Comparison of ENCODE assay signal across 20 mouse cellular contexts in genomic region chr2:31191765-31192164, GRCm38 (mm10). TPM values are rescaled to one million over a fixed set of nuclear protein-coding genes. Genes with fewer than 3 reads are reported as not detected.
A peak's percentile ranks its signal among the peaks of the same experiment; 100 is the strongest.
DNase-seq lines count a peak whose midpoint lies in the region; ATAC-seq and TF ChIP-seq lines count a peak whose summit lies in the region.
"Had no signal": no experiment of that assay in that cellular context is flagged by ENCODE, and none has a peak within 500 bp of the region (broad histone marks: within the 10 kb centered on the region; RNA-seq: fewer than 3 reads in every experiment).

No protein-coding gene starts in this region.

- H3K27ac ChIP-seq in heart, adult 2 months = peak overlapping the region; percentile 84
- H3K27ac ChIP-seq in heart, embryonic 13.5 days (replicated peaks) = peak overlapping the region; percentile 96
- peak overlapping the region; percentile 92 for H3K27ac ChIP-seq in heart, embryonic 16.5 days (ENCODE audit: low read length)
- peak overlapping the region; percentile 37; the same call in 1 of the 2 replicates for H3K27ac ChIP-seq in olfactory bulb, adult 2 months (ENCODE audit: insufficient read depth, low read depth, low read length)
- no peak overlapping the region for H3K27ac ChIP-seq in midbrain, embryonic 15.5 days
- H3K27ac ChIP-seq: embryonic facial prominence, embryonic 15.5 days; forebrain, embryonic 10.5 days; hindbrain, embryonic 13.5 days; hindbrain, postnatal 0 days had no signal

- no peak overlapping the region for H3K4me3 ChIP-seq in heart, adult 2 months
- no peak overlapping the region for H3K4me3 ChIP-seq in heart, embryonic 13.5 days
- no peak overlapping the region for H3K4me3 ChIP-seq in heart, embryonic 16.5 days (ENCODE audit: low read length)
- H3K4me3 ChIP-seq in olfactory bulb, adult 2 months (ENCODE audit: insufficient read depth, low read depth, low read length) = no peak overlapping the region
- H3K4me3 ChIP-seq in midbrain, embryonic 15.5 days = no peak overlapping the region
- H3K4me3 ChIP-seq: embryonic facial prominence, embryonic 15.5 days; erythroblast, embryonic 14.5 days; forebrain, embryonic 10.5 days; hindbrain, embryonic 13.5 days had no signal

- no peak for TF ChIP-seq EP300 in heart, adult 2 months (IDR thresholded peaks at IDR 0.05; ENCODE audit: insufficient read depth, low read depth, low read length)

- no peak for DNase-seq in heart, adult 2 months
- no peak for DNase-seq in heart, adult 11 months
- DNase-seq in heart, postnatal 4 days = no peak
- DNase-seq: adrenal gland, adult 2 months; adrenal gland, postnatal 25 days; cerebellum, adult 18-20 months; cerebellum, adult 9-11 months; cerebellum, postnatal 36 days; gastrocnemius, postnatal 36 days; kidney, adult 18-20 months had no signal

- H3K9ac ChIP-seq in heart, adult 2 months (ENCODE audit: low read depth, low read length) = peak overlapping the region; percentile 44; the same call in 1 of the 2 replicates
- peak overlapping the region; percentile 75 for H3K9ac ChIP-seq in heart, embryonic 13.5 days
- peak overlapping the region; percentile 51 for H3K9ac ChIP-seq in heart, embryonic 16.5 days (ENCODE audit: low read length)
- no peak overlapping the region for H3K9ac ChIP-seq in midbrain, embryonic 15.5 days
- H3K9ac ChIP-seq: embryonic facial prominence, embryonic 15.5 days; hindbrain, embryonic 13.5 days had no signal

- ATAC-seq in heart, embryonic 13.5 days (ENCODE audit: extremely low read depth, insufficient number of reproducible peaks, low FRiP score, low TSS enrichment) = no peak
- no peak for ATAC-seq in heart, embryonic 16.5 days (replicated peaks; ENCODE audit: extremely low read depth, insufficient read depth, low FRiP score)
- ATAC-seq in midbrain, embryonic 15.5 days (replicated peaks) = no peak
- ATAC-seq: forebrain, embryonic 14.5 days; hindbrain, postnatal 0 days had no signal

- peaks cover 3% of the 10 kb centered on the region; the same call in 1 of the 2 replicates for H3K36me3 ChIP-seq in heart, adult 2 months (ENCODE audit: control insufficient read depth, insufficient read depth, low read length)
- peaks cover 91% of the 10 kb centered on the region for H3K36me3 ChIP-seq in heart, embryonic 13.5 days
- H3K36me3 ChIP-seq in heart, embryonic 16.5 days (ENCODE audit: control insufficient read depth, insufficient read depth) = peaks cover 43% of the 10 kb centered on the region
- H3K36me3 ChIP-seq in midbrain, embryonic 15.5 days (replicated peaks) = peaks cover 25% of the 10 kb centered on the region

- peaks cover 1% of the 10 kb centered on the region; the same call in 1 of the 2 replicates for H3K4me1 ChIP-seq in heart, adult 2 months (ENCODE audit: control insufficient read depth, insufficient read depth, low read length)
- peaks cover 35% of the 10 kb centered on the region for H3K4me1 ChIP-seq in heart, embryonic 13.5 days
- H3K4me1 ChIP-seq in heart, embryonic 16.5 days (ENCODE audit: control insufficient read depth, insufficient read depth, low read length) = peaks cover 10% of the 10 kb centered on the region
- H3K4me1 ChIP-seq in olfactory bulb, adult 2 months (ENCODE audit: control insufficient read depth, insufficient read depth, low read length) = peaks cover 13% of the 10 kb centered on the region
- no peaks in the 10 kb centered on the region for H3K4me1 ChIP-seq in midbrain, embryonic 15.5 days
- H3K4me1 ChIP-seq: embryonic facial prominence, embryonic 15.5 days; forebrain, embryonic 10.5 days; hindbrain, embryonic 13.5 days had no signal

- no peaks in the 10 kb centered on the region for H3K9me3 ChIP-seq in heart, embryonic 13.5 days
- H3K9me3 ChIP-seq in heart, embryonic 16.5 days (replicated peaks; ENCODE audit: control insufficient read depth, low read length) = no peaks in the 10 kb centered on the region
- no peaks in the 10 kb centered on the region for H3K9me3 ChIP-seq in midbrain, embryonic 15.5 days
- H3K9me3 ChIP-seq: embryonic facial prominence, embryonic 15.5 days; forebrain, embryonic 10.5 days; hindbrain, embryonic 13.5 days had no signal

- no peak for TF ChIP-seq POLR2A in heart, adult 2 months (IDR thresholded peaks at IDR 0.05; ENCODE audit: insufficient read depth, low read depth, low read length)
- TF ChIP-seq POLR2A in olfactory bulb, adult 2 months (IDR thresholded peaks at IDR 0.05; ENCODE audit: insufficient read depth, low read depth, low read length) = no peak

- TF ChIP-seq CTCF in heart, adult 2 months (IDR thresholded peaks at IDR 0.05) = no peak
- TF ChIP-seq CTCF in olfactory bulb, adult 2 months (IDR thresholded peaks at IDR 0.05; ENCODE audit: insufficient read depth, low read depth, low read length) = no peak

- peak overlapping the region; percentile 35 for H3K4me2 ChIP-seq in heart, embryonic 13.5 days
- H3K4me2 ChIP-seq in heart, embryonic 16.5 days (ENCODE audit: low read depth, low read length) = peak overlapping the region; percentile 36
- H3K4me2 ChIP-seq in midbrain, embryonic 15.5 days = no peak overlapping the region
- H3K4me2 ChIP-seq: embryonic facial prominence, embryonic 15.5 days; hindbrain, embryonic 13.5 days had no signal

- no peaks in the 10 kb centered on the region for H3K27me3 ChIP-seq in heart, adult 2 months (ENCODE audit: control insufficient read depth, insufficient read depth, low read length)
- H3K27me3 ChIP-seq in heart, embryonic 13.5 days (replicated peaks) = no peaks in the 10 kb centered on the region
- no peaks in the 10 kb centered on the region for H3K27me3 ChIP-seq in heart, embryonic 16.5 days (ENCODE audit: control insufficient read depth, insufficient read depth, low read length)
- no peaks in the 10 kb centered on the region for H3K27me3 ChIP-seq in midbrain, embryonic 15.5 days (replicated peaks)
- H3K27me3 ChIP-seq: embryonic facial prominence, embryonic 15.5 days; hindbrain, embryonic 13.5 days had no signal

- WGBS in heart, adult 2 months = 45% methylated on average over 8 of the region's 8 CpGs
- WGBS in heart, embryonic 13.5 days = 34% methylated on average over 8 of the region's 8 CpGs
- WGBS in heart, embryonic 16.5 days = 43% methylated on average over 8 of the region's 8 CpGs
- WGBS in olfactory bulb, adult 2 months = 32% methylated on average over 8 of the region's 8 CpGs
- WGBS in midbrain, embryonic 15.5 days = 95% methylated on average over 8 of the region's 8 CpGs

- H3K79me2 ChIP-seq in heart, adult 2 months (replicated peaks; ENCODE audit: control insufficient read depth, insufficient read depth, low read length) = no peaks in the 10 kb centered on the region

- intact Hi-C loops in heart, adult 2 months (cut with DNase I) = loop anchor here (2.0 kb wide), 1 partner anchor 189 kb away; no protein-coding TSS in a partner anchor

RNA-seq across cellular contexts. Expression of gene Gpr107, which starts 39.6 kb away (rescaled TPM):
- total RNA-seq in heart, adult 2 months (2021) = 10 to 100 TPM; 29.0 to 30.9 TPM
- polyA plus RNA-seq in heart, adult 2 months (2012; rRNA removed) = 16.0 and 32.3 TPM in 2 replicates
- 29.7 and 34.8 TPM in 2 replicates for polyA plus RNA-seq in heart, embryonic 13.5 days (2015; fragmentation: Nextera tagmentation; extraction: Ambion mirVana)
- 10 to 100 TPM; 41.6 to 43.0 TPM for total RNA-seq in heart, postnatal 4 days (2021)
- polyA plus RNA-seq in heart, embryonic 16.5 days (2015; fragmentation: Nextera tagmentation; extraction: Ambion mirVana) = 29.9 and 31.6 TPM in 2 replicates
- not detected in 2 replicates for polyA plus RNA-seq in olfactory bulb, adult 2 months (2012; ENCODE audit: insufficient read depth, insufficient read length, low replicate concordance, missing spikeins)
- polyA plus RNA-seq in midbrain, embryonic 15.5 days (2015; fragmentation: Nextera tagmentation; extraction: Ambion mirVana) = 39.6 and 41.0 TPM in 2 replicates

RNA-seq across cellular contexts. Expression of gene Fnbp1, which starts 50.0 kb away (rescaled TPM):
- 10 to 100 TPM; 49.0 to 53.6 TPM for total RNA-seq in heart, adult 2 months (2021)
- 40.3 and 46.1 TPM in 2 replicates for polyA plus RNA-seq in heart, adult 2 months (2012; rRNA removed)
- polyA plus RNA-seq in heart, embryonic 13.5 days (2015; fragmentation: Nextera tagmentation; extraction: Ambion mirVana) = 17.6 and 18.7 TPM in 2 replicates
- 10 to 100 TPM; 52.9 to 59.1 TPM for total RNA-seq in heart, postnatal 4 days (2021)
- 20.3 and 23.7 TPM in 2 replicates for polyA plus RNA-seq in heart, embryonic 16.5 days (2015; fragmentation: Nextera tagmentation; extraction: Ambion mirVana)
- 346 and 1,096 TPM in 2 replicates for polyA plus RNA-seq in olfactory bulb, adult 2 months (2012; ENCODE audit: insufficient read depth, insufficient read length, low replicate concordance, missing spikeins)
- polyA plus RNA-seq in midbrain, embryonic 15.5 days (2015; fragmentation: Nextera tagmentation; extraction: Ambion mirVana) = 29.6 and 29.7 TPM in 2 replicates

RNA-seq across cellular contexts. Expression of gene Ncs1, which starts 53.9 kb away (rescaled TPM):
- total RNA-seq in heart, adult 2 months (2021) = 10 to 100 TPM; 11.8 to 14.1 TPM
- 5.9 and 8.3 TPM in 2 replicates for polyA plus RNA-seq in heart, adult 2 months (2012; rRNA removed)
- 36.3 and 39.4 TPM in 2 replicates for polyA plus RNA-seq in heart, embryonic 13.5 days (2015; fragmentation: Nextera tagmentation; extraction: Ambion mirVana)
- total RNA-seq in heart, postnatal 4 days (2021) = 10 to 100 TPM; 23.8 to 34.2 TPM
- polyA plus RNA-seq in heart, embryonic 16.5 days (2015; fragmentation: Nextera tagmentation; extraction: Ambion mirVana) = 29.4 and 32.1 TPM in 2 replicates
- not detected in 2 replicates for polyA plus RNA-seq in olfactory bulb, adult 2 months (2012; ENCODE audit: insufficient read depth, insufficient read length, low replicate concordance, missing spikeins)
- polyA plus RNA-seq in midbrain, embryonic 15.5 days (2015; fragmentation: Nextera tagmentation; extraction: Ambion mirVana) = 172 and 183 TPM in 2 replicates
- polyA plus RNA-seq: erythroblast, embryonic 14.5 days had no signal
